In the genomic region with DNA sequence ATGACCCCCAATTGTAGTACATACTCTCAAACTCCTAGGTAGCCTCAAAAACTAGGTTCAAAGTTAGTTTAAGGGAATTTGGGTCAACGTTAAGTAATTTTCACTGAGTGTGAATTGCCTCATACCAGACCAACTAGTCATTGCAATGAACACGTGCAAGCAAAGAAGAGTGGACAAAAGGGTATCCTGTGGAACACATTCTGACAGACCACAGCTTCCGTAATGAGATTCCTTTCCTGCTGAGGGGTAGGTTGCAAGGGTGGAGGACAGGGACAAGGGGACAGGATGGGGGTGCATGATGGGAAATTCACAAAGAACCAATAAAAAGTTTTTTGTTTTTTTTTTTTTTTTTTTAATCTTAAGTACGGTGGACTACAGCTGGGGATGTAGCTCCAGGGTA, we compare ENCODE assay signal across 26 mouse cellular contexts.
"Had no signal": no experiment of that assay in that cellular context is flagged by ENCODE, and none has a peak within 500 bp of the region (broad histone marks: within the 10 kb centered on the region; RNA-seq: fewer than 3 reads in every experiment).

No protein-coding gene starts in this region.

- H3K4me2 ChIP-seq: forebrain, embryonic 12.5 days; forebrain, embryonic 13.5 days; forebrain, embryonic 15.5 days had no signal

- H3K9ac ChIP-seq: embryonic facial prominence, embryonic 12.5 days; embryonic facial prominence, embryonic 13.5 days; embryonic facial prominence, embryonic 15.5 days; forebrain, embryonic 12.5 days; forebrain, embryonic 13.5 days; forebrain, embryonic 15.5 days; forebrain, postnatal 0 days had no signal

- H3K27me3 ChIP-seq: embryonic facial prominence, embryonic 12.5 days; embryonic facial prominence, embryonic 13.5 days; embryonic facial prominence, embryonic 15.5 days; forebrain, embryonic 12.5 days; forebrain, embryonic 13.5 days; forebrain, embryonic 15.5 days had no signal

- DNase-seq: cerebellum, adult 8-10 months; cerebellum, adult 9-10 months; cerebellum, adult 9-11 months; cerebellum, postnatal 14 days; cerebellum, postnatal 25 days; cerebellum, postnatal 36 days; forebrain, postnatal 0 days; gastrocnemius, adult 2 months; gastrocnemius, postnatal 10 days; gastrocnemius, postnatal 14 days; gastrocnemius, postnatal 25 days; gastrocnemius, postnatal 36 days; heart, adult 11 months; heart, adult 18-20 months; heart, adult 2 months had no signal

- H3K27ac ChIP-seq: embryonic facial prominence, embryonic 10.5 days; embryonic facial prominence, embryonic 12.5 days; embryonic facial prominence, embryonic 13.5 days; embryonic facial prominence, embryonic 15.5 days; forebrain, embryonic 10.5 days; forebrain, embryonic 12.5 days; forebrain, embryonic 13.5 days; forebrain, embryonic 15.5 days; gastrocnemius, adult 2 months; heart, adult 2 months had no signal

- H3K9me3 ChIP-seq: embryonic facial prominence, embryonic 10.5 days; embryonic facial prominence, embryonic 12.5 days; embryonic facial prominence, embryonic 13.5 days; embryonic facial prominence, embryonic 15.5 days; forebrain, embryonic 10.5 days; forebrain, embryonic 12.5 days; forebrain, embryonic 13.5 days; forebrain, embryonic 15.5 days had no signal

- H3K36me3 ChIP-seq: embryonic facial prominence, embryonic 10.5 days; embryonic facial prominence, embryonic 12.5 days; embryonic facial prominence, embryonic 13.5 days; embryonic facial prominence, embryonic 15.5 days; forebrain, embryonic 10.5 days; forebrain, embryonic 12.5 days; forebrain, embryonic 15.5 days had no signal

- H3K4me1 ChIP-seq: embryonic facial prominence, embryonic 15.5 days; forebrain, embryonic 10.5 days; forebrain, embryonic 12.5 days; forebrain, embryonic 13.5 days had no signal

- ATAC-seq: forebrain, embryonic 13.5 days; forebrain, embryonic 14.5 days; forebrain, embryonic 15.5 days; forebrain, embryonic 16.5 days; forebrain, postnatal 0 days had no signal

- H3K4me3 ChIP-seq: embryonic facial prominence, embryonic 12.5 days; embryonic facial prominence, embryonic 15.5 days; erythroblast, embryonic 14.5 days; forebrain, embryonic 10.5 days; forebrain, embryonic 12.5 days; forebrain, embryonic 13.5 days; forebrain, embryonic 15.5 days; gastrocnemius, adult 2 months; heart, adult 2 months had no signal
